Mouse (Mus musculus) midbrain, postnatal 0 days (tissue): ENCODE measurements around the gene Oas1f. TPM values are rescaled to one million over a fixed set of nuclear protein-coding genes. Genes with fewer than 3 reads are reported as not detected.
"Not testable (repeated sequence)": the region's sequence is repeated elsewhere in the genome, so short reads cannot be mapped to it uniquely, and the experiment has no call there.

Experiments used
- ATAC-seq: fragments of 200-750 bp; cut with Nextera tagmentation; 2 replicates; pipeline ENCODE4 v1.8.0; 2017; ENCODE audit warnings: moderate number of reproducible peaks, mild to moderate bottlenecking, moderate TSS enrichment, moderate library complexity; ENCODE audit not compliant: low FRiP score
- DNase-seq: peaks from one replicate; pipeline ENCODE4 v3.0.0-alpha.2; 2015; ENCODE audit warnings: low spot score
- H3K27ac ChIP-seq: fragments of 300-500 bp; sonication (generic); 2 replicates; pipeline ENCODE4 v1.5.1; 2014; ENCODE audit warnings: low read depth, mild to moderate bottlenecking, low read length, mixed read lengths
- H3K27me3 ChIP-seq: fragments of 300-500 bp; sonication (generic); 2 replicates; pipeline ENCODE4 v1.6.1; 2014; ENCODE audit warnings: low read length, control low read depth, mixed read lengths; ENCODE audit not compliant: insufficient read depth
- H3K36me3 ChIP-seq: fragments of 300-500 bp; sonication (generic); 2 replicates; pipeline ENCODE4 v1.6.1; 2014; ENCODE audit warnings: low read length, control low read depth, mixed read lengths; ENCODE audit not compliant: insufficient read depth
- H3K4me1 ChIP-seq: fragments of 300-500 bp; sonication (generic); 2 replicates; pipeline ENCODE4 v1.6.1; 2014; ENCODE audit warnings: mild to moderate bottlenecking, control low read depth, antibody characterized with exemption, low read length, mixed read lengths; ENCODE audit not compliant: insufficient read depth
- H3K4me2 ChIP-seq: fragments of 300-500 bp; sonication (generic); 2 replicates; pipeline ENCODE4 v1.6.1; 2014; ENCODE audit warnings: low read depth, mild to moderate bottlenecking, low read length, mixed read lengths; ENCODE audit not compliant: poor library complexity, severe bottlenecking
- H3K4me3 ChIP-seq: fragments of 300-500 bp; sonication (generic); 2 replicates; pipeline ENCODE4 v1.5.1; 2014; ENCODE audit warnings: low read depth, mild to moderate bottlenecking, low read length, moderate library complexity
- H3K9ac ChIP-seq: fragments of 300-500 bp; sonication (generic); replicated peaks from 2 replicates; pipeline ENCODE4 v1.6.1; 2014; ENCODE audit warnings: mild to moderate bottlenecking, low read length, moderate library complexity, mixed read lengths; ENCODE audit not compliant: poor library complexity, severe bottlenecking
- H3K9me3 ChIP-seq: fragments of 300-500 bp; sonication (generic); 2 replicates; pipeline ENCODE4 v1.6.1; 2016; ENCODE audit warnings: low read length, control low read depth
- CTCF ChIP-seq: IDR thresholded peaks from 2 replicates; pipeline ENCODE4 v1.5.1; 2016; ENCODE audit warnings: antibody characterized with exemption, mild to moderate bottlenecking
- WGBS: fragments of 180-500 bp; shearing (Covaris S2); extraction: QIAGEN DNeasy Blood & Tissue Kit; methylation state at CpG from one replicate; pipeline ENCODE4 v1.1.7; 2014; 5-methylcytosine and 5-hydroxymethylcytosine counted together
- polyA plus RNA-seq: library from polyadenylated mRNA; unstranded; fragments of >200 nt; fragmentation: Nextera tagmentation; extraction: Ambion mirVana; gene quantifications from 2 replicates; pipeline ENCODE4 v1.2.1, GENCODE M21; 2015
- total RNA-seq: library from RNA; depleted of rRNA; stranded (reverse); fragments of >200 nt; gene quantifications from 2 replicates; pipeline ENCODE4 v1.2.3, GENCODE M21; 2014; rRNA removed

Oas1f gene
- not detected in 2 replicates for total RNA-seq
- not detected in 2 replicates for polyA plus RNA-seq

- Histone ChIP-seq H3K9me3 (no peaks in the 10 kb centered on the region), H3K27ac (no peak within 1 kb of the TSS), H3K36me3 (no peaks in the 10 kb centered on the region), H3K9ac (no peak within 1 kb of the TSS), H3K4me2 (no peak within 1 kb of the TSS), H3K4me3 (no peak within 1 kb of the TSS), H3K4me1 (no peaks in the 10 kb centered on the region), H3K27me3 (no peaks in the 10 kb centered on the region)
- DNase-seq (no peak), ATAC-seq (no peak)
- no peak for TF ChIP-seq CTCF
- 78% methylated on average over 4 of the region's 4 CpGs for WGBS
Observed at GRCm38 (mm10) chr5:120847067-120847466, at the start of gene Oas1f. TSS of gene Oas1f (plus strand) at chr5:120847367.

- 73% methylated on average over 5 of the region's 5 CpGs for WGBS
- not testable (repeated sequence) for H3K36me3 ChIP-seq, H3K4me2 ChIP-seq, H3K27me3 ChIP-seq, DNase-seq, H3K9me3 ChIP-seq, H3K27ac ChIP-seq, H3K4me3 ChIP-seq, ATAC-seq, H3K9ac ChIP-seq, H3K4me1 ChIP-seq
Observed at GRCm38 (mm10) chr5:120798147-120798546, 49.0 kb upstream of the Oas1f start.

GRCm38 (mm10) chr5:120798943-120799342, 48.2 kb upstream of the Oas1f start:
- not testable (repeated sequence) for H3K9ac ChIP-seq, H3K4me2 ChIP-seq, H3K4me1 ChIP-seq, H3K27me3 ChIP-seq, DNase-seq, H3K36me3 ChIP-seq, H3K9me3 ChIP-seq, ATAC-seq, H3K27ac ChIP-seq, H3K4me3 ChIP-seq
- 75% methylated on average over 2 of the region's 2 CpGs for WGBS

- no peaks in the 10 kb centered on the region for H3K36me3 ChIP-seq
- H3K9ac ChIP-seq, result no peak overlapping the region
- WGBS, result 68% methylated on average over 2 of the region's 2 CpGs
- H3K27me3 ChIP-seq, result no peaks in the 10 kb centered on the region
- H3K4me2 ChIP-seq, result no peak overlapping the region
- no peak overlapping the region for H3K4me3 ChIP-seq
- no peaks in the 10 kb centered on the region for H3K9me3 ChIP-seq
- ATAC-seq (no peak), DNase-seq (no peak)
- H3K4me1 ChIP-seq, result no peaks in the 10 kb centered on the region
- H3K27ac ChIP-seq, result no peak overlapping the region
- TF ChIP-seq CTCF, result no peak
Observed at GRCm38 (mm10) chr5:120803596-120803995, 43.6 kb upstream of the Oas1f start.

- H3K4me2 ChIP-seq, result no peak overlapping the region
- DNase-seq (peak; percentile 62), ATAC-seq (no peak)
- peak; percentile 64 for TF ChIP-seq CTCF
- no peak overlapping the region for H3K4me3 ChIP-seq
- 100% methylated on average over 1 of the region's 1 CpGs for WGBS
- H3K27ac ChIP-seq, result no peak overlapping the region
- H3K27me3 ChIP-seq, result no peaks in the 10 kb centered on the region
- H3K9ac ChIP-seq, result no peak overlapping the region
- H3K36me3 ChIP-seq, result no peaks in the 10 kb centered on the region
- no peaks in the 10 kb centered on the region for H3K9me3 ChIP-seq
- no peaks in the 10 kb centered on the region for H3K4me1 ChIP-seq
Observed at GRCm38 (mm10) chr5:120806458-120806857, 40.7 kb upstream of the Oas1f start.

GRCm38 (mm10) chr5:120809171-120809570, 38.0 kb upstream of the Oas1f start:
- no peaks in the 10 kb centered on the region for H3K36me3 ChIP-seq
- no peak overlapping the region for H3K9ac ChIP-seq
- WGBS, result 37% methylated on average over 6 of the region's 6 CpGs
- no peaks in the 10 kb centered on the region for H3K4me1 ChIP-seq
- H3K27me3 ChIP-seq, result no peaks in the 10 kb centered on the region
- no peak overlapping the region for H3K27ac ChIP-seq
- no peak overlapping the region for H3K4me2 ChIP-seq
- TF ChIP-seq CTCF, result no peak
- no peak overlapping the region for H3K4me3 ChIP-seq
- DNase-seq (no peak), ATAC-seq (no peak)
- H3K9me3 ChIP-seq, result no peaks in the 10 kb centered on the region
